Mouse (Mus musculus) myocyte (in vitro differentiated cells): ENCODE results near the gene Lca5.

Experiments
- E2F4 ChIP-seq: IDR thresholded peaks from one replicate; pipeline ENCODE4 v1.6.1; 2011; ENCODE audit warnings: mild to moderate bottlenecking, control low read depth, moderate library complexity; ENCODE audit not compliant: insufficient read depth
- MAX ChIP-seq: IDR thresholded peaks from one replicate; pipeline ENCODE4 v1.6.1; 2011; ENCODE audit warnings: low read depth, mild to moderate bottlenecking, control low read depth
- MYOD1 ChIP-seq, 3 experiments: IDR thresholded peaks; one replicate each; pipeline ENCODE4 v1.6.1; 2011; ENCODE audit warnings: control low read depth in 2 of 3, low read depth in 2 of 3, mild to moderate bottlenecking in 2 of 3, moderate library complexity in 1 of 3; ENCODE audit not compliant: insufficient read length in 2 of 3, control insufficient read depth in 1 of 3
- POLR2A ChIP-seq: IDR thresholded peaks from one replicate; pipeline ENCODE4 v1.6.1; 2011; ENCODE audit warnings: low read depth, mild to moderate bottlenecking, control low read depth, moderate library complexity; ENCODE audit not compliant: insufficient read length
- POLR2AphosphoS2 ChIP-seq: IDR thresholded peaks from one replicate; pipeline ENCODE4 v1.6.1; 2011; ENCODE audit warnings: low read depth, control low read depth; ENCODE audit not compliant: insufficient read length
- TCF12 ChIP-seq: IDR thresholded peaks from one replicate; pipeline ENCODE4 v1.6.1; 2011; ENCODE audit warnings: mild to moderate bottlenecking, control low read depth; ENCODE audit not compliant: poor library complexity, insufficient read depth, severe bottlenecking
- TCF3 ChIP-seq: IDR thresholded peaks from one replicate; pipeline ENCODE4 v1.6.1; 2011; ENCODE audit warnings: low read depth, control low read depth; ENCODE audit not compliant: insufficient read length
- USF1 ChIP-seq: IDR thresholded peaks from one replicate; pipeline ENCODE4 v1.6.1; 2011; ENCODE audit warnings: low read depth, mild to moderate bottlenecking, control low read depth, moderate library complexity

GRCm38 (mm10) chr9:83389570-83389969 is 51.4 kb downstream of the Lca5 start:
- TF ChIP-seq E2F4 = no peak
- TF ChIP-seq MYOD1 (IDR thresholded peaks at IDR 0.05; ENCODE audit: control insufficient read depth in 1 of 3, insufficient read length in 2 of 3, low read depth in 2 of 3) = no peak
- TF ChIP-seq POLR2A = no peak
- no peak for TF ChIP-seq USF1
- TF ChIP-seq POLR2AphosphoS2 = no peak
- TF ChIP-seq TCF12 = no peak
- TF ChIP-seq MAX = no peak
- no peak for TF ChIP-seq TCF3
